Mouse (Mus musculus): ENCODE results near the gene Anapc11. TPM values are rescaled to one million over a fixed set of nuclear protein-coding genes. Genes with fewer than 3 reads are reported as not detected.

Anapc11 gene
- total and polyA plus RNA-seq, 3 experiments = 57.0 to 145 (median 108) TPM

DNA sequence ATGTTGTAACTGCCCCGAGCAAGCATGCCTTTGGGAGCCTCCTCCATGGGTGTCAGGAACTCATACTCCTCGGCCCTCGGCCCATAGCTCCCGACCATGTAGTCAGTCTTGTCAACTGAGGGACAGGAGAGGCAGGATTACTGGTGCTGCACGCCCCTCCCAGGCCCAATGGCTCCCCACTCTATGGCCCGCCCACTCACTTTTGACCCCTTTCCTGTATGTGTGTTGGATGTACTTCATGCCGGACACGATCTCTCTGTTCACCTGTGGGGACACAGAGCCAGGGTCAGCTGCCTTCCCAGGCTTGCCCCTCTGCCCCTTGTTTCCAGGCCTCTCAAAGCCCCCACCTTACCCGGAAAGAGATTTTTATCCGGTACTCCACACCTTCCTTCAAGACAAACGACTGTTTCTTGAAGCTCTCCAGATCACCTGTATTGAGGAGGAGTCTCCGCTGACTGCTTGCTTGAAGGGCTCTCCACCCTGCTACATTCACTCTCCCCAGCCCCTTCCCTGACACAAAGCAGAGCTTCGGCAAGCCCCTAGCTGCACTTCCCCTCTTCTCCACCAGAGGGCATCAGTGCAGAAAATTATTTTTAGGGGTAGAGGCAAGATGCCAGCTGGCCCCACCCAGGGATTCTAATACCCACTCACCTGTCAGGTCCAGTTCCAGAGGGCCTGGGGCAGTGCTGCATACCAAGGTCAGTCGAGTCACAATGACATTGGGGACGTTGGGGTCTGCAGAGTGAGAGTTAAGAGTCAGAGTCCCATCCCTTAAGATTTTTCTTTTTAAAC lies 18.7 kb upstream of the Anapc11 start (continued):
- TF ChIP-seq CHD1 (IDR thresholded peaks at IDR 0.05; ENCODE audit: low read depth, low read length) (no peak), GABPA (IDR thresholded peaks at IDR 0.05; ENCODE audit: insufficient replicate concordance, low read depth, low read length) (no peak)

DNA sequence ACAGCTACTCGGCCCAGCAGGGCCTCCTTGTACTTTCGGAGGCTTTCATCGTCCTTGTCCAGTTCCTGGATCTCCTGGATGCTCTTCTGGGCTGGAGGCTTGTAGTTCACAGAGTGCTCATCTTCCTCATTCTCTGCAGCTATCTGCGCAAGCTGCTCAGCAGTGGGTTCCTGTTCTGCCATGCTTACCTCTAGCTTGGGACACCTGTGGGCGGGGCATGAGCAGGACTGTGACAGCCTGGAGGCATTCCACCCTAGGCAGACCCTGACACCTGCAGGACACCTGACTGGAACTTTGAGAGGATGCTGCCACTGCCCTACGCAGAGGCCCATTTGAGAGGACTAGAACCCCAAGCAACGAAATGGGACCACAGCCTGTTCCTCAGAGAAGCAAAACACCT lies 18.0 kb upstream of the Anapc11 start:
- peaks cover 27% of the 10 kb centered on the region for H3K79me2 ChIP-seq (replicated peaks; ENCODE audit: control insufficient read depth, extremely low read depth, insufficient read depth, poor library complexity, severe bottlenecking)
- peak overlapping the region; percentile 77 to 99 (median 85) for H3K4me3 ChIP-seq (replicated peaks in 1 of 3; ENCODE audit: low read depth in 2 of 3, low read length in 2 of 3, poor library complexity in 1 of 3)
- in situ Hi-C loops (cut with MboI; ENCODE audit: low pct_ligation_motif_present, low pct_unique_long_range_greater_than_20kb, low sequenced_read_pairs) = no loop called here
- no peak for TF ChIP-seq NRF1 (IDR thresholded peaks at IDR 0.05; ENCODE audit: low read depth, low read length)
- peaks cover 11 to 56% of the 10 kb centered on the region in 2 experiments for H3K4me1 ChIP-seq (ENCODE audit: control insufficient read depth in 1 of 2, insufficient read depth in 2 of 2)
- dilution Hi-C loops (cut with MboI; ENCODE audit: extremely low pct_ligation_motif_present, extremely low pct_unique_long_range_greater_than_20kb, low sequenced_read_pairs) = no loop called here
- H3K4me2 ChIP-seq (ENCODE audit: insufficient read depth, low read depth, poor library complexity, severe bottlenecking) = peak overlapping the region; percentile 95
- DNase-seq (ENCODE audit: extremely low read depth) = peak; percentile 59
- peak overlapping the region; percentile 27; the same call in 1 of the 2 replicates for H3K27ac ChIP-seq (ENCODE audit: insufficient read depth, low read depth)
- peaks cover 4% of the 10 kb centered on the region for H3K9me3 ChIP-seq (replicated peaks; ENCODE audit: low read length)
- H3K9ac ChIP-seq (ENCODE audit: insufficient read depth, low read depth) = peak overlapping the region; percentile 93
- peaks cover 39 to 58% of the 10 kb centered on the region in 2 experiments for H3K36me3 ChIP-seq (replicated peaks in 1 of 2; ENCODE audit: control insufficient read depth in 1 of 2, insufficient read depth in 1 of 2, low read length in 1 of 2)
- H3K27me3 ChIP-seq (replicated peaks) = no peaks in the 10 kb centered on the region

DNA sequence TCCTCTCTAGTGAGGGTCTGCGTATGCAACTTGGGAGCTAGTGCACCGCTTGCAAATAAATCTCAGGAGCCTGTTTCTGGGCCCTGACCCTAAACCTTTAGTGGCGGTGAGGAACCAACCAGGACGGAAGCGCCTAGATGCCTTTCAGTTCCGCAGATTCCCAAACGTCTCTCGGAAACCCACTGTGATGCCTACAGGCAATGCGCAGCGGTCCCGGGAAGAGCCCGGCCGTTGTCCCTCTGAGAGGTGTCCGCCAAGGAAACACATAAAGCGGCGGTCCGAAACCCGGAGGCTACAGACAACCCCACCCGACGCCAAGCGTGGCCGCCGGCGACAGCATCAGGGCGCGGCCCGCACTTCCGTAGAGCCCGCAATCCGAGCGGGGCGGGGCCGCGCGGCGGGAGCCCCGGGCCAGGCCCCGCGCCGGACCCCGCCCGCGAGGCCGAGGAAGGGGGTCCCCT lies 17.3 kb upstream of the Anapc11 start:
- H3K9ac ChIP-seq (ENCODE audit: insufficient read depth, low read depth) = peak overlapping the region; percentile 93
- peaks cover 4% of the 10 kb centered on the region for H3K9me3 ChIP-seq (replicated peaks; ENCODE audit: low read length)
- TF ChIP-seq JUN (IDR thresholded peaks at IDR 0.05; ENCODE audit: insufficient read depth, low read depth, low read length) (no peak), CHD1 (IDR thresholded peaks at IDR 0.05; ENCODE audit: low read depth, low read length) (0 out of 2 replicates have a peak, but pooled peaks have one; percentile 32), TCF12 (IDR thresholded peaks at IDR 0.05; ENCODE audit: low read depth, low read length) (no peak), CTCF (conservative IDR thresholded peaks at IDR 0.05 in 1 of 2, IDR thresholded peaks at IDR 0.05 in 1 of 2; ENCODE audit: low read depth in 2 of 2, low read length in 2 of 2) (no peak), POLR2A (IDR thresholded peaks at IDR 0.05; ENCODE audit: low read depth, low read length) (no peak), POLR2AphosphoS2 (IDR thresholded peaks at IDR 0.05; ENCODE audit: low read depth, low read length) (no peak), SMC3 (IDR thresholded peaks at IDR 0.05; ENCODE audit: low read depth, low read length) (no peak), SIN3A (IDR thresholded peaks at IDR 0.05; ENCODE audit: low read length) (peak; percentile 67; the same call in 1 of the 2 replicates), IRF4 (IDR thresholded peaks at IDR 0.05; ENCODE audit: low read depth, low read length) (no peak)
- peak overlapping the region; percentile 77 to 99 (median 85) for H3K4me3 ChIP-seq (replicated peaks in 1 of 3; ENCODE audit: low read depth in 2 of 3, low read length in 2 of 3, poor library complexity in 1 of 3)
- H3K4me1 ChIP-seq (ENCODE audit: control insufficient read depth in 1 of 2, insufficient read depth in 2 of 2) = peaks cover 11 to 53% of the 10 kb centered on the region in 2 experiments
- H3K79me2 ChIP-seq (replicated peaks; ENCODE audit: control insufficient read depth, extremely low read depth, insufficient read depth, poor library complexity, severe bottlenecking) = peaks cover 27% of the 10 kb centered on the region
- in situ Hi-C loops (cut with MboI; ENCODE audit: low pct_ligation_motif_present, low pct_unique_long_range_greater_than_20kb, low sequenced_read_pairs) (no loop called here), dilution Hi-C loops (cut with MboI; ENCODE audit: extremely low pct_ligation_motif_present, extremely low pct_unique_long_range_greater_than_20kb, low sequenced_read_pairs) (no loop called here)
- peaks cover 44 to 64% of the 10 kb centered on the region in 2 experiments for H3K36me3 ChIP-seq (replicated peaks in 1 of 2; ENCODE audit: control insufficient read depth in 1 of 2, insufficient read depth in 1 of 2, low read length in 1 of 2)
- no peaks in the 10 kb centered on the region for H3K27me3 ChIP-seq (replicated peaks)
- peak overlapping the region; percentile 27; the same call in 1 of the 2 replicates for H3K27ac ChIP-seq (ENCODE audit: insufficient read depth, low read depth)
- peak overlapping the region; percentile 95 for H3K4me2 ChIP-seq (ENCODE audit: insufficient read depth, low read depth, poor library complexity, severe bottlenecking)
- no peak for DNase-seq (ENCODE audit: extremely low read depth)

Data from CH12.LX (cell line).